Mouse (Mus musculus): ENCODE results near the gene Sppl3.

Gene Sppl3

GRCm38 (mm10) chr5:115043626-115044025 lies 32.7 kb downstream of the Sppl3 start:
- no peak for DNase-seq

- DNase-seq = no peak
Measured at GRCm38 (mm10) chr5:115045146-115045677, 34.3 kb downstream of the Sppl3 start.

GRCm38 (mm10) chr5:115049692-115050091 lies 38.8 kb downstream of the Sppl3 start:
- no peak for DNase-seq

GRCm38 (mm10) chr5:115050776-115051175 lies 39.8 kb downstream of the Sppl3 start:
- no peak for DNase-seq

GRCm38 (mm10) chr5:115052546-115052945 lies 41.6 kb downstream of the Sppl3 start:
- DNase-seq = peak in 1 of 2 experiments; percentile 42

- no peak for DNase-seq
Measured at GRCm38 (mm10) chr5:115053791-115054396, 43.0 kb downstream of the Sppl3 start.

- no peak for DNase-seq
Measured at GRCm38 (mm10) chr5:115055418-115055817, 44.5 kb downstream of the Sppl3 start.

GRCm38 (mm10) chr5:115057153-115057552 lies 46.2 kb downstream of the Sppl3 start:
- no peak for DNase-seq

GRCm38 (mm10) chr5:115058584-115059297 lies 47.8 kb downstream of the Sppl3 start:
- DNase-seq = no peak

GRCm38 (mm10) chr5:115060067-115060695 lies 49.2 kb downstream of the Sppl3 start:
- DNase-seq = no peak

GRCm38 (mm10) chr5:115060977-115061376 lies 50.0 kb downstream of the Sppl3 start:
- no peak for DNase-seq

GRCm38 (mm10) chr5:115062566-115062965 lies 51.6 kb downstream of the Sppl3 start:
- DNase-seq = no peak

- no peak for DNase-seq
Measured at GRCm38 (mm10) chr5:115063391-115063790, 52.5 kb downstream of the Sppl3 start.

- no peak for DNase-seq
Measured at GRCm38 (mm10) chr5:115066245-115066644, 55.3 kb downstream of the Sppl3 start.

GRCm38 (mm10) chr5:115068671-115069421 lies 57.9 kb downstream of the Sppl3 start:
- no peak for DNase-seq

GRCm38 (mm10) chr5:115069611-115070010 lies 58.7 kb downstream of the Sppl3 start:
- DNase-seq = no peak

- DNase-seq = no peak
Measured at GRCm38 (mm10) chr5:115070457-115070856, 59.5 kb downstream of the Sppl3 start.

GRCm38 (mm10) chr5:115071096-115071901 lies 60.4 kb downstream of the Sppl3 start:
- DNase-seq = peak; percentile 33 to 47

- peak in 1 of 2 experiments; percentile 38 for DNase-seq
Measured at GRCm38 (mm10) chr5:115072143-115072542, 61.2 kb downstream of the Sppl3 start.

- DNase-seq = peak; percentile 15 to 38
Measured at GRCm38 (mm10) chr5:115073306-115073705, 62.4 kb downstream of the Sppl3 start.

- DNase-seq = no peak
Measured at GRCm38 (mm10) chr5:115074749-115075148, 63.8 kb downstream of the Sppl3 start.
